Mouse (Mus musculus): Measurements from ENCODE around the gene Phactr1.

Gene Phactr1

GRCm38 (mm10) chr13:43146515-43147258 is 466.3 kb downstream of the Phactr1 start:
- DNase-seq = no peak

GRCm38 (mm10) chr13:43148692-43149091 is 468.3 kb downstream of the Phactr1 start:
- DNase-seq = no peak

GRCm38 (mm10) chr13:43149661-43150060 is 469.2 kb downstream of the Phactr1 start:
- DNase-seq = no peak

GRCm38 (mm10) chr13:43152005-43152520 is 471.6 kb downstream of the Phactr1 start:
- DNase-seq = no peak

GRCm38 (mm10) chr13:43157370-43157769 is 476.9 kb downstream of the Phactr1 start:
- DNase-seq = no peak

- no peak for DNase-seq
These were observed 477.9 kb downstream of the Phactr1 start for GRCm38 (mm10) chr13:43158281-43158680.

GRCm38 (mm10) chr13:43159429-43159828 is 479.0 kb downstream of the Phactr1 start:
- DNase-seq = no peak

GRCm38 (mm10) chr13:43167721-43168120 is 487.3 kb downstream of the Phactr1 start:
- no peak for DNase-seq

GRCm38 (mm10) chr13:43171020-43171710 is 490.7 kb downstream of the Phactr1 start, which contains the start of gene Tbc1d7:
Gene Tbc1d7 (minus strand): TSS chr13:43171501.
- peak; percentile 98 to 99 for DNase-seq

- DNase-seq = peak in 1 of 2 experiments; percentile 25
These were observed 491.8 kb downstream of the Phactr1 start for GRCm38 (mm10) chr13:43172036-43172713.

- DNase-seq = peak; percentile 83 to 87
These were observed 492.8 kb downstream of the Phactr1 start for GRCm38 (mm10) chr13:43173262-43173661.

- DNase-seq = no peak
These were observed 496.3 kb downstream of the Phactr1 start for GRCm38 (mm10) chr13:43176676-43177075.

- DNase-seq = no peak
These were observed 496.9 kb downstream of the Phactr1 start for GRCm38 (mm10) chr13:43177317-43177716.

- no peak for DNase-seq
These were observed 500.7 kb downstream of the Phactr1 start for GRCm38 (mm10) chr13:43181104-43181503.

GRCm38 (mm10) chr13:43182465-43183201 is 502.2 kb downstream of the Phactr1 start:
- peak; percentile 81 to 91 for DNase-seq

- DNase-seq = no peak
These were observed 503.0 kb downstream of the Phactr1 start for GRCm38 (mm10) chr13:43183248-43184055.

GRCm38 (mm10) chr13:43187736-43188135 is 507.3 kb downstream of the Phactr1 start:
- no peak for DNase-seq

Data from cerebellum, adult 18-20 months (tissue).